Mouse (Mus musculus) kidney, adult 9 months (tissue): Measurements from ENCODE around the gene Nos3.
"Not testable (repeated sequence)": the region's sequence is repeated elsewhere in the genome, so short reads cannot be mapped to it uniquely, and the experiment has no call there.

Experiments
- DNase-seq: peaks from one replicate; pipeline ENCODE4 v3.0.0; 2022

Gene Nos3

GRCm38 (mm10) chr5:24379501-24379900 lies 14.9 kb downstream of the Nos3 start:
- no peak for DNase-seq

- DNase-seq = no peak
These were observed 15.9 kb downstream of the Nos3 start for GRCm38 (mm10) chr5:24380499-24380898.

GRCm38 (mm10) chr5:24381486-24381885 lies 16.9 kb downstream of the Nos3 start:
- DNase-seq = no peak

- DNase-seq = no peak
These were observed 17.4 kb downstream of the Nos3 start for GRCm38 (mm10) chr5:24381988-24382387.

GRCm38 (mm10) chr5:24383026-24383859 lies 18.6 kb downstream of the Nos3 start:
- peak; percentile 88 for DNase-seq

GRCm38 (mm10) chr5:24384407-24384806 lies 19.8 kb downstream of the Nos3 start:
- peak; percentile 67 for DNase-seq

GRCm38 (mm10) chr5:24385374-24385773 lies 20.8 kb downstream of the Nos3 start:
- no peak for DNase-seq

- DNase-seq = no peak
These were observed 21.4 kb downstream of the Nos3 start for GRCm38 (mm10) chr5:24385887-24386550.

GRCm38 (mm10) chr5:24387264-24388241 lies 22.9 kb downstream of the Nos3 start:
- peak; percentile 77 for DNase-seq

- DNase-seq = no peak
These were observed 23.8 kb downstream of the Nos3 start for GRCm38 (mm10) chr5:24388246-24388915.

- peak; percentile 39 for DNase-seq
These were observed 24.5 kb downstream of the Nos3 start for GRCm38 (mm10) chr5:24389011-24389657.

GRCm38 (mm10) chr5:24389658-24390020 lies 25.0 kb downstream of the Nos3 start:
- no peak for DNase-seq

GRCm38 (mm10) chr5:24391864-24392263 lies 27.3 kb downstream of the Nos3 start, which contains the start of gene Atg9b:
Gene Atg9b (minus strand): TSS chr5:24392143.
- DNase-seq = no peak

GRCm38 (mm10) chr5:24392724-24393123 lies 28.1 kb downstream of the Nos3 start:
- no peak for DNase-seq

GRCm38 (mm10) chr5:24393392-24393997 lies 28.9 kb downstream of the Nos3 start, which contains the start of gene Abcb8:
Gene Abcb8 (plus strand): TSS chr5:24393663.
- peak; percentile 88 for DNase-seq

- DNase-seq = peak; percentile 99
These were observed 29.7 kb downstream of the Nos3 start for GRCm38 (mm10) chr5:24394165-24394894.

- not testable (repeated sequence) for DNase-seq
These were observed 31.6 kb downstream of the Nos3 start for GRCm38 (mm10) chr5:24396254-24396653.

- no peak for DNase-seq
These were observed 35.1 kb downstream of the Nos3 start for GRCm38 (mm10) chr5:24399686-24400085.

- DNase-seq = no peak
These were observed 35.8 kb downstream of the Nos3 start for GRCm38 (mm10) chr5:24400362-24400761.

- DNase-seq = no peak
These were observed 36.4 kb downstream of the Nos3 start for GRCm38 (mm10) chr5:24400911-24401605.
